Mouse (Mus musculus) ovary, postnatal 36 days (tissue): ENCODE results near the gene Cct3.
"Not testable (repeated sequence)": the region's sequence is repeated elsewhere in the genome, so short reads cannot be mapped to it uniquely, and the experiment has no call there.

ENCODE experiments used
- DNase-seq: peaks from one replicate; pipeline ENCODE4 v3.0.0; 2022; ENCODE audit warnings: low spot score, mixed read lengths

Cct3 gene

GRCm38 (mm10) chr3:88291970-88292369, 4.9 kb upstream of the Cct3 start:
- DNase-seq: no peak

- not testable (repeated sequence) for DNase-seq
These were observed 1.6 kb upstream of the Cct3 start for GRCm38 (mm10) chr3:88295272-88295671.

- DNase-seq: no peak
These were observed 781 bp upstream of the Cct3 start for GRCm38 (mm10) chr3:88296110-88296560.

- no peak for DNase-seq
These were observed 470 bp downstream of the Cct3 start for GRCm38 (mm10) chr3:88297321-88297851.

- no peak for DNase-seq
These were observed 2.3 kb downstream of the Cct3 start for GRCm38 (mm10) chr3:88299172-88299571.

GRCm38 (mm10) chr3:88324951-88325405, 28.1 kb downstream of the Cct3 start, which contains the start of gene Glmp:
Glmp (plus strand) TSS chr3:88325023.
- DNase-seq: peak; percentile 41

- DNase-seq: no peak
These were observed 32.0 kb downstream of the Cct3 start for GRCm38 (mm10) chr3:88328956-88329355.

- no peak for DNase-seq
These were observed 34.4 kb downstream of the Cct3 start for GRCm38 (mm10) chr3:88331282-88331681.

GRCm38 (mm10) chr3:88334029-88334658, 37.2 kb downstream of the Cct3 start:
- no peak for DNase-seq

GRCm38 (mm10) chr3:88334902-88335435, 38.1 kb downstream of the Cct3 start:
- DNase-seq: no peak

- no peak for DNase-seq
These were observed 38.6 kb downstream of the Cct3 start for GRCm38 (mm10) chr3:88335436-88336053.

GRCm38 (mm10) chr3:88336058-88337013, 39.4 kb downstream of the Cct3 start, which contains the start of the genes Tmem79 and Smg5:
Tmem79 (minus strand) TSS chr3:88336148.
Smg5 (plus strand) TSS chr3:88336260.
- peak; percentile 96 for DNase-seq

- DNase-seq: no peak
These were observed 40.6 kb downstream of the Cct3 start for GRCm38 (mm10) chr3:88337367-88338020.

GRCm38 (mm10) chr3:88338316-88338715, 41.4 kb downstream of the Cct3 start:
- no peak for DNase-seq

GRCm38 (mm10) chr3:88339006-88339405, 42.1 kb downstream of the Cct3 start:
- DNase-seq: no peak

GRCm38 (mm10) chr3:88350732-88351131, 53.8 kb downstream of the Cct3 start:
- DNase-seq: no peak

GRCm38 (mm10) chr3:88352907-88353306, 56.0 kb downstream of the Cct3 start:
- DNase-seq: no peak

- no peak for DNase-seq
These were observed 57.7 kb downstream of the Cct3 start for GRCm38 (mm10) chr3:88354396-88355165.

- DNase-seq: no peak
These were observed 62.7 kb downstream of the Cct3 start for GRCm38 (mm10) chr3:88359584-88359983.

- DNase-seq: no peak
These were observed 63.1 kb downstream of the Cct3 start for GRCm38 (mm10) chr3:88359989-88360388.
